Mouse (Mus musculus) myocyte (in vitro differentiated cells): Measurements from ENCODE around the gene Frmpd2.

Experiments
- MAX ChIP-seq: IDR thresholded peaks from one replicate; pipeline ENCODE4 v1.6.1; 2011; ENCODE audit warnings: low read depth, mild to moderate bottlenecking, control low read depth
- MYOG ChIP-seq, 3 experiments: IDR thresholded peaks; one replicate each; pipeline ENCODE4 v1.6.1; 2011; ENCODE audit warnings: control low read depth in 2 of 3, low read depth in 2 of 3, mild to moderate bottlenecking in 2 of 3; ENCODE audit not compliant: insufficient read length in 2 of 3, control insufficient read depth in 1 of 3, insufficient read depth in 1 of 3
- POLR2A ChIP-seq: IDR thresholded peaks from one replicate; pipeline ENCODE4 v1.6.1; 2011; ENCODE audit warnings: low read depth, mild to moderate bottlenecking, control low read depth, moderate library complexity; ENCODE audit not compliant: insufficient read length
- POLR2AphosphoS2 ChIP-seq: IDR thresholded peaks from one replicate; pipeline ENCODE4 v1.6.1; 2011; ENCODE audit warnings: low read depth, control low read depth; ENCODE audit not compliant: insufficient read length
- TCF12 ChIP-seq: IDR thresholded peaks from one replicate; pipeline ENCODE4 v1.6.1; 2011; ENCODE audit warnings: mild to moderate bottlenecking, control low read depth; ENCODE audit not compliant: poor library complexity, insufficient read depth, severe bottlenecking
- TCF3 ChIP-seq: IDR thresholded peaks from one replicate; pipeline ENCODE4 v1.6.1; 2011; ENCODE audit warnings: low read depth, control low read depth; ENCODE audit not compliant: insufficient read length

DNA sequence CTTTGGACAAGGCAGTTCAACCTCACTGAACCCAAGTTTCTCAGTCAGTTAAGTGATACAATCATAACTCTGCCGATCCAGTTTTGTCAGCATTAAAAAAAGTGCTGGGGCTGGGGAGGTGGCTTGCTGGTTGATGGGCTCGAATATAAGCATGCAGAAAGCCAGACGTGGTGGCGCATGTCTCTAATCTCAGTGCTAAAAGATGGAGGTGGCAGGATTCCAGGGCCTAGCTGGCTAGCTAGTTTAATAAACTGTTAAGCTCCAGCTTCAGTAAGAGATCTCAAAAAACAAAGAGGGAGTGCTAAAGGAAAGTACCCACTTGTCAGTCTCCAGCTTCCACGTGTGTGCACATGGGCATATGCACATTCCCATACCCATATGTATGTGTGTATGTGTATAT lies 25.9 kb downstream of the Frmpd2 start:
- TF ChIP-seq MYOG (IDR thresholded peaks at IDR 0.05; ENCODE audit: control insufficient read depth in 1 of 3, insufficient read depth in 1 of 3, insufficient read length in 2 of 3, low read depth in 2 of 3) (no peak), MAX (no peak), POLR2A (no peak), TCF3 (no peak), POLR2AphosphoS2 (no peak), TCF12 (no peak)
